Mouse (Mus musculus): ENCODE results near the gene Tpx2.

Tpx2 gene

DNA sequence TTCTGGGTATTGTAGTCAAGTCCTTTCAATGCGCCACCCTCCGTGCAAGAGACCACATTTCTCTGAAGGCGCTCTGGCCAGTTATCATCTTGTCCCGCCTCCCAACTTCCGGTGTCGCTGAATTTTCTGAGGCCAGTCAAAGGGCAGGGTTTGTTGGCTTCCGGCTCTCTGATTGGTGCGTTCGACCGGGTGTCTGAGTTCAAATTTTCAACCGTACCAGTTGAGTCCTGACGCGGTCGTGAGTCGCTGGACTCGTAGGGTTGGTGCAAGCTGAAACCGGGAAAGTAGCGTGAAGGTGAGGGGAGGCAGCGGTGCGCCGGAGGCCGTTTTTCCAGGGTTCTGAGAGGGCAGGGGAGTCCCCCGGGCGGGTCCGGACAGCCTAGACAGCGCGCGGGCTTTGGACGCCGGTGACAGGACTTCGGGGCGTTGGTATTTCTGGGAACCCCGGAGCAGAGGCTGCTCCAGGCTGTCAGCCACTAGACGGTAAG lies at the start of gene Tpx2:
Tpx2 (plus strand) TSS at position 150 of the 488 bp plus-strand sequence.
- peak; percentile 100 for DNase-seq (ENCODE audit: low read depth)

DNA sequence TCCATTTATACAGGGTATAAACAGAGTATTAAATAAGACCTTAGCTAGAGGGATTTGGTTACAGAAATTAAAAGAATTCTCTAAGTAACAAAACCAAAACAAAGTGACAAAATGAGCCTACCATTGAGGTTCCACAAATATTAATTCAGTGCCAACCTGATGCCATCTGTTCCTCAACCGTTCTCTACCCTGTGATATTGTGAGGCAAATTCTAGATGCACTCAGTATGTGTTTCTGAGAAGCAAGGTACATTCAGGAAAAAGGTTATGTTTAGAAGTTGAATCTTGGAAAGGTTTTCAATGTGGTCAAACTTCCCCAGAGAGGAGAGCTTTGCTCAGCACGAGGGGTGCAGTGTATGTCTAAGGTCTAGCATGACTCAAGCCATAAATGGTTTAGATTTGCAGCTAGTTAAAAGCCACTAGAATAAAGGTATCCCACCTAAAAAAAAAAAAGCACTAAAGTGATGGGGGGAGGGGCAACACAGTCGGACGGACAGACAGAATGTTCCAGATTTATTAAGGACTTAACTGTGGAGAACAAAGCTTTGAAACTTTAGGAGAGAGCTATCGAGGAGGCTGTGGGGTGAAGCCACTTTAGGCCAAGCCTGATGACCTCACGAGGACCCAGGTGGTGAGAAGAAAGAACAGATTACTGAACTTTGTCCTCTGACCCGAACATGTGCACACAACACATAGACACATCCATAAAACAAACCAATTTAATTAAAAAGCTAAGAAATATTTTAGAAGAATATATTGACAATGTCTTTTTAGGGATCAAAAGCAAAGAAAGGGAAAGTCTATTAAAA lies 47.6 kb upstream of the Tpx2 start:
- DNase-seq (ENCODE audit: low read depth): no peak

DNA sequence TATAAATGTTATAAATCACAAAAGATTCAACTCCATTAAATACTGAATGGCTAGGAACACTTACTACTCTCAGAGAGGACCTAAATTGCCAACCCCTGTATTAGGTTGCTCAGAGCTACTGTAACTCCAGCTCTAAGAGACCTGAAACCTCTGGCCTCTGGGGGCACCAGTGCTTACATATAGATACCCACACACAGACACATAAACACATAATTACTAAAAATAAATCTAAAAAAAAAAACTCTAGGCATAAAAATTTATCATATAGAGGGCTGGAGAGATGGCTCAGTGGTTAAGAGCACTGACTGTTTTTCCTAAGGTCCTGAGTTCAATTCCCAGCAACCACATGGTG lies 47.0 kb upstream of the Tpx2 start:
- no peak for DNase-seq (ENCODE audit: low read depth)

DNA sequence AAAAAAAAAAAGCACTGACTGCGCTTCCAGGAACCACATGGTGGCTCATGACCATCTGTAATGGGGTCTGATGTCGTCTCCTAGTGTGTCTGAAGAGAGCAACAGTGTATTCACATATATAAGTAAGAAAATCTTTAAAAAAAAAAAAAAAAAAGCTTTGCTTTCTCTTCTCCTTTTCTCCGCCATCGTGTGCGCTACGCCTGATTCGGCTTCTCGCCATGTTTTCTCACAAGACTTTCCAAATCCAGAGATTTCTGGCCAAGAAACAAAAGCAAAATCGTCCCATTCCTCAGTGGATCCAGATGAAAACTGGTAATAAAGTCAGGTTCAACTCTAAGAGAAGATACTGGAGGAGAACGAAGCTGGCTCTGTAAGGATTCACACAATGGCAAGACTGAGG lies 45.5 kb upstream of the Tpx2 start:
- no peak for DNase-seq (ENCODE audit: low read depth)

DNA sequence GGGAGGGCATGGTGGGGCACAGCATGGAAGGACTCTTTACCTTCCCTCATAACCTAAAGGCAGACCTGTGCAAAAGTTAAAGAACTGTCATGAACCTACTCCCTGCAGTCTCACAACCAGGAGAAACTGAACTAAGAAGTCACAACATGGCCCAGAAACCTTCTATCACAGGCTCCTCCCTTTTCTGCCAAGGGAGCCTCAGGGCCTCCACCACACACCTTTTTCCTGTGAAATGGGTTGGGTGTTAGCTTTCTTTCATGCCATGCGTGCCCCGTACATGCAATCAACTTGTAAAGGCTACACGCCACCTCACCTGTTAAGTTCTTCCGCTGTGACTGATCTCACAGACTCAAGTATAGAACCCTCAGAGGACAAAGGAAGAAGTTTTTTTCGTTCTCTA lies 44.7 kb upstream of the Tpx2 start:
- DNase-seq (ENCODE audit: low read depth): no peak

DNA sequence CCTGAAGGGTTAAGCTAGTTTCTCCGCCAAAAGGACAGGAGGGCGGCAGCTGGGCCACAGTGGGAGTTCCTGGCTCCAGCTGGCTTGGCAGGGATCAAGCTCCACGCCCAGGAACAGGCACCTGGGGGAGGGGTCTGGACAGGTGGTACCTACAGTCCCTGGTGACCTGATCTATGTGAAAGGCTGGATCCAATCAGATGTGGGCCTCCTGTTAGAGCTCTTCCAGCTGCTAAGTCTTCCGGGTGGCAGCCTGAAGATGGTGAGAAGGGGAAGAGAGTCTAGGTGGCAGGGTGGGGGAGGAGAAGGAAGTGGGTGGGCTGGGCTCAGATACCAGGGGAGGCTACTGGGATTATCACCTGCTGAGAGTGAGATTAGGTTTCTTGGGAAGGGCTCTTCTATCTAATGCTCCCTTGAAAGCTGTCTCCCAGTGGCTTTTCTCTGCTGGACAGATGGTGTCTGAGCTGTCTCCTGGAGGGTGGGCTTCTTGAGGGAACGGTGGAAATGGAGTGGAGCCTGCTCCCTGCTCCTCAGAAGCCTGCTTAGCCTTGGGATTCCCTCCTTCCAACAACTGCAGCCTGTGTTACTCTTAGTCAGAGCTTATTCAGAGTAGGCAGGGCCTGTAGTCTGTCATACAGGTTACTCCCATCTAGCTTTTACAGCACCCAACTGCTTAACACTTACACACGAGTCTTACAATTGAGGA lies 43.2 kb upstream of the Tpx2 start:
- DNase-seq (ENCODE audit: low read depth): no peak

DNA sequence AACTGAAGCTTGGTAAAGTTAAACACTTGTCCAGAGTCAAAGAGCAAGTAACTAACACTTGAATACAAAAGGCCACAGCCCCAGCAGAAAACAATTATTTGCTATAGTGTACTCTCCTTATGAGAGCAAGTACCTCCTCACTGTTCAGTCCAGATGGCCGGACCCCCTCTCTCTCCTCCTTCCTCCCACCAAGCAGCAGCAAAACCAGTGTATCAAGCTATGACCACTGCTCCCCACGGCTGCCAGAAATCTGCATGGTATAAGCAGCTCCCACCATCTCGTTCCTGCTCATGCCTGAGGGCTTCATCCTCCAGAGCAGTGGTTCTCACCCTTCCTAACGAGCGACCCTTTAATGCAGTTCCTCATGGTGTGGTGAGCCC lies 42.7 kb upstream of the Tpx2 start:
- DNase-seq (ENCODE audit: low read depth): no peak

DNA sequence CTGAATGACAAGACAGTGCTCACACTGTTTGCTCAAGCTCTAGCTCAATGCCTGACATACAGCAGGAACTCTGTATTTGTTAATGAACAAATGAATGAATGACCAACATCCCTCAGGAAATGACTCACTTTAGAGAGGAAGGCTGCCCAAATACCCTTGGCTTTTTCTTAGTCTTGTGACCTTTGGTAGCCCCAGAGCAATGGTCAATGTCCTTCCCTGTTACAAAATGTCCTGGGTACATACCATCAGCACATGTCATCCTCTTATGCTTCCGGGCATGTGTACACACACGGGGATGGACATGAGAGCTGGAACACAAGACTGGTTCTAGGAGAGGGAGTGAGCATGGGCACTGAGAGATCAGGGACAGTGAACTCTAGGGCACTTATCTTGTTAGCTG lies 41.7 kb upstream of the Tpx2 start:
- DNase-seq (ENCODE audit: low read depth): no peak

DNA sequence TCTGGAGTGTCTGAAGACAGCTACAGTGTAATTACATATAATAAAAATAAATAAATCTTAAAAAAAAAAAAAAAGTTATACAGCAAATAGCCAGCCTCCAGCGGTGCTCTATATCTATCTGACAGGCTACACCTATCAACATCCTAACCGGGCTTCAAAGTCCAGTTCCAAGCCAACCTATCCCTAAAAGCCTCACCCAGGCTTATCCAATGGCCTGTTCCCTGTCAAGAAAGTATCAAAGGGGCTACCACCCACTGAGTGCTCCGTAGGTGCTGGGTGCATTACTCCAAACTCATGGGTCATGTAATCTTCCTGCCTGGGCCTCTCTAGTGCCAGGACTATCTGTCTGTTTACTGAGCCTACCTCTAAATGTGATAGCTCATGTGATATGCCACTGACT lies 39.6 kb upstream of the Tpx2 start:
- no peak for DNase-seq (ENCODE audit: low read depth)

DNA sequence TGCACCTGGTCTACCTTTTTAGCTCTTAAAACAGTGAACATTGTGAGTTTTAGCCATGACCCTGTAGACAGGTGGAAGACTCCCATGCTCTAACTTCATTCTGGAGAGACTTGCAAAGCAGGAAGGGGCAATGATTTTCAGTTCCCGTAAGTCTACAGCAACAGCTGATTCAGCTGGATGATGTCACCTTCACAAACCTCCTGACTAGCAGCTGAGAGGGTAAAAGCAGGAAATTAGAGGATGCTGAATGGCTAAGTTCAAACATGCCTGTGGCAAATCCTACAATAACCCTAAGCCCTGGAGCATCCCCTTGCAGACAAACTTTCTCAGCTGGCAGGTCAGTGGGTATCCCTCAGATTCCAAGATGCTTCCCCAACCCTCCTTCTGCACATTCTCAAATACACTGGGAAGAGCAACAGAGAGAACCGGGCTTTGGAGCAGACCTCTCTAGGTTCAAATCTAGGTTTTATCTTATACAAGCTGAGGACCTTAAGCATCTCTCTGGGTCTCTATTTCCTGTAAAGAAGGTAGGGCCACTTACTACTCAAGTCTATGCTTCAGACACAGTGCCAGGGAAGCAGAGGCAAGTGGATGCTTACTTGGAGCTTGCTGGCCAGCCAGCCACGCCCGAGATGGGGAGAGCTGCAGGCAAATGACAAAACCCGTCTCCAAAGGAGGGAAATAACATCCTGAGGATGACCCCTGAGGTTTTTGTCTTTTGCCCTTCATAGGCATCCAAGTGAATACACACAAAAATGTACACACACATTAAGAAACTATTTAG lies 37.4 kb upstream of the Tpx2 start:
- no peak for DNase-seq (ENCODE audit: low read depth)

DNA sequence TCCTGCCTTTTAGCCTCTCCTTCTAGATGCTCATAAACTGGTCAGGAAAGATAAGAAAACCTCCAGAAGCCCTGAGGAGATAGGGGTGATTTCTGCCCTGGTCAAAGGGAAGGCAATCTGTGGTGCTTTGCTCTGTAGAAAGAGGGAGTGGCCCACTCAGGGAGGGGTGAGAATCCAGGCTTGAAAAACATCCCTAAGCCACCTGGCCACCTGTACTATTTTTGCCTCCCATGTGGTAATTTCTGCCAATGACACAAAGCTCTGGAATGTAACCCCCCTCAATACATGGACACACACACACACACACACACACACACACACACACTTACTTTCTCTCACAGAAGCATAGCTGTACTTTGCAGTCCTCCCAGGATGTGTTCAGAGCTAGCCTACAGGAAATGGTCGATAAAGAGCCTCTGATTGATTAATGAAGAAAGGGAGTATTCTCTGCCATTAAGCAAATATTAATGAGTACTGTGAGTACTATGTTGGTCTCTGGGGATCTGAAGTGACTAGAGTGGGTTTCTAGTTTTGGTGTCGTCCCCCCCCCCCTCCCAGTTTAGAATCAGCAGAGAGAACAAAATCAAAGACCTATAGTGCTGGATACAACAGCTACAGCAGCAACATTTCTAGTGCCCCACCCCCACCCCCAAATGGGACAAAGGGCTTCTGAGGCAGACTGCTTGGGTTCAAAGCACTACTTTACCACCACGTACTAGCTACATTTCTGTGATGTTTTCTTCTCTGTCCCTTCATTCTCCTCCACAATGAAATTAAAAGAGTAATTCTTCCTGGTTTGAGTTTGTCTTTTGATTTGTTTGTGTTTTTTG lies 36.2 kb upstream of the Tpx2 start:
- DNase-seq (ENCODE audit: low read depth): no peak

DNA sequence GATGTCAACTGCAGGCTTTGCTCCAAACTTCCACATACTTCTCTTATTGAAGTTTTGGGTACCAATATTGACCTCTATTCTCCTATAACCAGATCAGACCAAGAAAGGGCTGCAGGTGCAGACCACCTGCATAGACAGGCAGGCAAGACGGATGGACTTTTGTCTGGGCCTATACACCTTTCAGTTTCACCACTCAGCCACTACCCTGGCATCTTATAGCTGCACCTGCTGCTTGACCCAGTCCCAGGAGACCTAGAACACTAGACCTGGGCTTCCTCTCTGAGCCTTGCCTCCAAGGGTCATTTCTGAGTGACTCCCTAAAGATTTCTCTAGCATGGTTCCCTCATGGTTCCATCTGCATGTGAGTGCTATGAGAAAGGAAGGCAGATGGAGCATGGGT lies 34.5 kb upstream of the Tpx2 start:
- no peak for DNase-seq (ENCODE audit: low read depth)

DNA sequence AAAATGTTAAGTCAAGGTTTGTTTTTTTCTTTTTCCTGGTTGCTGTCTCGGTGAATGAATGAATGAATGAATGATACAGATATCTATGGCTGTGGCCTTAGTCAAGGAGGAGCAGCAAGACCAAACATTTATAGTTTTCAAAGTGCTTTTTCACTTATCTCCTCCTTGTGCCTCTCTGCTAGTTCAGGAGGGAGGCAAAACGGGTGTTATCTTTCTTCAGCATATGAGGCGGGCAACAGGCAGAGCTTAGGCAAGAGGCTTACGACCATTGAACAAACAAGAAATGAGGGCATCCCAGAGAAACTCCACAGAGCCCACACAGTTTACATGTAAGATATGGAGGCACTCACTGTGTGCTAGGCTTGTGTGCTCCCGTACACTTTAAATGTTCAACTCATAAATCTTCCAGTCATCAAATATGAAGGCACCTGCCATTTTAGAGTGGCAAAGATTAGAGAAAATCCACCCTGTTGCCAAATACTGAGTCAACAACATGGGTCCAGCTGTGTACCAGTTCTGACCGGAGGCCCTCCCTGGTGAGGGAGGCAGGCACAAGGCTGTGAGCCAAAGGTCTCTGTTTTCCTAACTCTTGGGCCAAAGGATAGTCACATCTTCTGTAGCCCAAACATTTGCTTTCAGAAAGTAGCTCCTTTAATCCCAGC lies 33.4 kb upstream of the Tpx2 start:
- peak; percentile 68 for DNase-seq (ENCODE audit: low read depth)

DNA sequence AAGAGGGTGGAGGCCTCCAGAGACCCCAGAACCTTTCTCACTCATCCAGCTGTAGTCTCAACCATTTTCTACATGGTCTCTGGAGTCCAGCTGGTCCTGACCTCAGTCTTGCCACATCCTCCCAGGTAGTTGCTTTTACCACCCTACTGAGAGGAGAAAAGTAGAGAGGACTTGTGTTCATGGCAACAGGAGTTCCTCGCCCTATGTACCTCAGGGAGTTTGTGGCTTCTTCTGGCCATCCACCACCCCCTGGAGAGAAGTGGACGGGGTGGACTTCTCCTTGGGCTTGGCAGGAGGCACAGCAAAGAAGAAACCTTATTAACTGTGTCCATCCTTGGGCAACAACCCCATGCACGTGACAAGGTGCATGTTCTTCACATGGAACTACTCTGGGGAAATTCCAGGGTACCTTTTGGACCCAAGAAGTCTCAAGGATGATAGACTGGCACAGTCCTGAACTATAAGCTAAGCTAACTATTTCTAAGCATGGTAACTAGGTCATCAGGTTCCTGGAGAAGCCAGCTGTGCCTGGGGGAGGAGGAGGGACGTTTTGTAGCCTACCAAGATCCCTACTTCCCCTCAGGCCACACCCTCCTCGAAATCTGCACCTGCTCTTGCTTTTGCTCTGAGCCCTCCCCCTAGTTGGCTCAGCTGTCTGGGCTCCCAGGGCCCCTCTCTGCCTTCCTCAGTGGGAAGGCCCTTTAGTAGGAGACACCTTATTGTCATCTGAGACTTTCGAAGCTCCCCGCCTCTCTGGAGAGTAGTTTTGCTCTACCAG lies 31.7 kb upstream of the Tpx2 start:
- DNase-seq (ENCODE audit: low read depth): no peak

DNA sequence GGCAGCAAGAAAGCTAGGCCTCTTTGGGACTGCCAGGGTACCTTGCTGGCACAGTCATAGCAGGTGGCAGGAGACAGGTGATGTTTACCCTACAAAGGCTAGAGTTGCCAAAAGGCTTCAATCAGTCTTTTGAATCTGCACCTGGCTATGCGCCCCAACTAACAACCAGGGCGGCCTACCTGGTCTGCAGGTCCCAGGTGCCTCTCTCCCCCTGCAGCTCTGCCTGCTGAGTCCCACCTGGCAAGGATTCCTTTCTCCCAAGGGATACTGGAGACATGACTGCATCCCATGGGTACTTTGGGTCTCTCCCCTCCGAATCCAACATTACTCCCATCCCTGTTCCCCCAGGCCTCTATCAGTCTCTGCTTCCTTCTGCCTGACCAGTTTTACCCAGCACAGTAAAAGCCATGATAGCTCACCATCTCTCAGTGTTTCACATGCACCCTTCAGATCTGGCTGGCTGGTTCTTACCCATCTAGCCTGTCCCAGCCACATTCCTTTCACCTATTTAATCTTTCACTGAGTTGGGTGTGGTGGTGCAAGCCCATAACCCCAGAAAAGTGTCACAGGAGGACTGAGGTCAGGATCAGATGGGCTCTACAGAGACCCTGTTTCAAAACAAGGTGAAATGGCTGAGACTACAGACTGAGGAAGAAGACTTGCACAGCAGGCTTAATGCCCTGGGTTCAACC lies 31.0 kb upstream of the Tpx2 start:
- DNase-seq (ENCODE audit: low read depth): no peak

DNA sequence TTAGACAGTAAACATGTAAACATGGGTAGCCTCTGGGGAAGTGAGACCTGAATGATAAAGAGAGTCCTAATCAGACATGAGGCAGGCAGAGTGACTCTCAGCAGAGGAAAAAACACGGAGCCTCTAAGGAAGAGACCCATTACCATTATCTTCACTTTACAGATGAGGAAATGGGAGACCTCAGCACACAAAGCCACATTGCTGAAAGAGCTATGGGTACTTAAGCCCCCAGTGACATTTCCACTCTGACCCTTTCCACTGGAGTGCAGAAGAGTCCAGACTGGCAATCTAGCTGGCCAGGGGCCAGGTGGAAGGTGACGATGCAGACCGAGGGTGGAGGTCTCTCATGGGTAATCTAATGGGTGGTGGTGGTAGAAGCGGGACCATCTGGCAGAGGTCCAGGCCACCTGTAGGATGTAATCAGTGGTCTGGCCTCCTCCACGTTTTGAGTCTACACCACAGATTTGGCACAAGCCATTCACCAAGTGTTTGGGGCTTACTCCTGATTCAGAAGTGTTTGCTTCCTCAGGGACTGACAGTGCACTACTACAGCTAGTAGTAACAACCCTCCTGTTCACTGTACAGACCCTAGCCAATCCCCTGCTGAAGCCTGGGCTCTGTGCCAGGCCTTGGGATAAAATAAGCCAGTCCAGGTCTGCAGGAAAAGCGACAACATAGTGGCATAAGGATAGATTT lies 30.0 kb upstream of the Tpx2 start:
- DNase-seq (ENCODE audit: low read depth): peak; percentile 57

DNA sequence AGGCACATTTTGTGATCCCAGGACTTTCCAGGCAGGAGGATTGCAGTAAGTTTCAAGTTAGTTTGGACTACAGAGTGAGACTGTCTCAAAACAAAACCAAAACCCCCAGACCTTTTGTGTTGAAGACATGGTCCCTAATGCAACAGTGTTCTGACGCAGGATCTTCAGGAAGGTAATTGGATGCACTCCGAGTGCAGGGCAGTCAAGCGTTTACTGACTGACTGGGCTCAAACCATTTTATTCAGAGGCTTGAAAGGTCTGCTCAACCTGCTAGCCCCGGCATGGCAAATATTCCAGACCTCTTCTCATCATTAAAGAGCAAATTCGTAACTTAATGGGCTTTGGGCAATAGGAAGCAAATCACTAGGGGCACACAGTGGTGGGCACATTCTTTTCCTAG lies 29.1 kb upstream of the Tpx2 start:
- DNase-seq (ENCODE audit: low read depth): no peak

DNA sequence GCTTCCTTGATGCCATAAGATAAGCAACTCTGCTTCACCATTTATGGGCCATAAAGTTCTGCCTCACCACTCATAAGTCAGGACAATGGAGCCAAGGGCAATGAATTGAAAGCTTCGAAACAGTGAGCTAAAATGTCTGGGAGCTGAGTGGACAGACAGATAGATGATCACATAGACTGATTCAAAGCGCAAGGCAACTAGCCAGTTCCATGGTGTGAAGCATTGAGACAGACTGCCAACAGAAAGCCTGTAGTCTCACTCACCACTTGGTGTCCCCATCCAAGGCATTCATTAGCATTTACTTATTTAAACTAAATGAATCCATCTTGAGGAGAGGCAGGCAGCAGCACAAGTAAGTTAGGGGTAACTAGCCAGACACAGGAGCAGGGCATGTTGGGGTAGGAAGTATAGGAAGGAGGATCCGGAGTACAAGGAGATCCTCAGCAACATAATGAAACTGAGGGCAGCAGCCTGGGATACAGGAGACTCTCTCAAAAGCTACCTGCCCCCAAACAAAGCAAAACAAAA lies 28.6 kb upstream of the Tpx2 start:
- DNase-seq (ENCODE audit: low read depth): no peak

DNA sequence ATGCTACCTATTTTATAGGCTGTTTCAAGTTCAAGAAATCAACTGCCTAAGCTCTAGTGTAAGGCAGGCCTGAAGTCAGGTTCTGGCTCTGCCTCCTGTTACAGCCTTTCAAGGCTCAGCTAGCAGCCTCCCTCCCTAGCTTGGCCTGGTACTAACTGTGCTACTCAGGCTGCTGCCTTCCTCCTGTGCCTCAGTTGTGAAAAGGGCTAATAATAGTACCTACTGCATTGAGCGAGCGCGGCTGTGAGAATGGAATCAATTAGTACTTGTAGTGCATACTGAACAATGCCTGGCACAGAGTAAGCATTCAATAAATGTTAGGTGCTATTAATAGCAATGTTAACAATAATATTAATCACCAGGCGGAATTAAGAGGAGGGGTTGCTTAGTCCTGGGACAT lies 27.8 kb upstream of the Tpx2 start:
- DNase-seq (ENCODE audit: low read depth): no peak
